Mouse (Mus musculus) adrenal gland, postnatal 36 days (tissue): ENCODE measurements around the gene Aifm1. TPM values are rescaled to one million over a fixed set of nuclear protein-coding genes. Genes with fewer than 3 reads are reported as not detected.

Experiments used
- total RNA-seq, 2 experiments: library from RNA; stranded (reverse); gene quantifications; 2 replicates each; pipeline ENCODE4 v1.2.3; 2021

Aifm1 gene
- total RNA-seq, 2 experiments from 2014 or later, result 163 to 224 TPM

Other genes with a start within 250 kb of the Aifm1 start
- gene Bcorl1, start 172.2 kb downstream of the Aifm1 start, total RNA-seq, result 10 to 100 TPM in 1 of 2 experiments, 1 to 10 TPM in 1; 9.8 to 11.2 TPM
- gene Elf4, start 50.4 kb downstream of the Aifm1 start, total RNA-seq, result 10 to 100 TPM; 10.9 to 19.1 TPM
- 10 to 100 TPM in 1 of 2 experiments, 1 to 10 TPM in 1; 7.9 to 25.9 TPM for gene Rab33a, start 5.7 kb upstream of the Aifm1 start, total RNA-seq
- gene Zfp280c, start 80.9 kb upstream of the Aifm1 start, total RNA-seq, result 10 to 100 TPM; 10.8 to 15.0 TPM
- gene Slc25a14, start 109.8 kb upstream of the Aifm1 start, total RNA-seq, result 10 to 100 TPM; 11.9 to 15.3 TPM
- under 1 TPM in 1 of 2 experiments, not detected in 1; 0.20 TPM for gene Gpr119, start 160.9 kb upstream of the Aifm1 start, total RNA-seq
- 1 to 10 TPM; 2.9 to 3.1 TPM for gene Rbmx2, start 181.4 kb upstream of the Aifm1 start, total RNA-seq